Mouse (Mus musculus) spleen, adult 18-20 months (tissue): Measurements from ENCODE around the gene Dnhd1.
"Not testable (repeated sequence)": the region's sequence is repeated elsewhere in the genome, so short reads cannot be mapped to it uniquely, and the experiment has no call there.

ENCODE experiments used
- DNase-seq, 2 experiments: peaks; one replicate each; pipeline ENCODE4 v3.0.0; 2022; ENCODE audit warnings: mixed read lengths in 2 of 2

The Dnhd1 gene

GRCm38 (mm10) chr7:105640894-105641255 lies 9.8 kb upstream of the Dnhd1 start:
- DNase-seq = peak in 1 of 2 experiments; percentile 23

- no peak for DNase-seq
Measured at GRCm38 (mm10) chr7:105641936-105642335, 8.7 kb upstream of the Dnhd1 start.

GRCm38 (mm10) chr7:105685541-105686197 lies 35.0 kb downstream of the Dnhd1 start:
- DNase-seq = no peak

- no peak for DNase-seq
Measured at GRCm38 (mm10) chr7:105690875-105691274, 40.2 kb downstream of the Dnhd1 start.

- DNase-seq = no peak
Measured at GRCm38 (mm10) chr7:105703184-105703583, 52.6 kb downstream of the Dnhd1 start.

GRCm38 (mm10) chr7:105703816-105704215 lies 53.2 kb downstream of the Dnhd1 start:
- no peak for DNase-seq

- DNase-seq = no peak
Measured at GRCm38 (mm10) chr7:105708733-105709132, 58.1 kb downstream of the Dnhd1 start.

GRCm38 (mm10) chr7:105715366-105715765 lies 64.7 kb downstream of the Dnhd1 start:
- no peak for DNase-seq

- no peak for DNase-seq
Measured at GRCm38 (mm10) chr7:105721916-105722315, 71.3 kb downstream of the Dnhd1 start.

- DNase-seq = no peak
Measured at GRCm38 (mm10) chr7:105726144-105726979, 75.7 kb downstream of the Dnhd1 start.

GRCm38 (mm10) chr7:105726980-105727325 lies 76.3 kb downstream of the Dnhd1 start:
- DNase-seq = no peak

- DNase-seq = no peak
Measured at GRCm38 (mm10) chr7:105728701-105729428, 78.2 kb downstream of the Dnhd1 start.

- no peak for DNase-seq
Measured at GRCm38 (mm10) chr7:105733836-105734235, 83.2 kb downstream of the Dnhd1 start.

- DNase-seq = no peak
Measured at GRCm38 (mm10) chr7:105734826-105735225, 84.2 kb downstream of the Dnhd1 start.

GRCm38 (mm10) chr7:105735464-105735863 lies 84.8 kb downstream of the Dnhd1 start:
- not testable (repeated sequence) for DNase-seq

GRCm38 (mm10) chr7:105736264-105736901 lies 85.8 kb downstream of the Dnhd1 start, which contains the start of gene Ilk:
Gene Ilk (plus strand): TSS chr7:105736592.
- peak; percentile 83 for DNase-seq

GRCm38 (mm10) chr7:105736911-105737521 lies 86.4 kb downstream of the Dnhd1 start, which contains the start of gene Rrp8:
Gene Rrp8 (minus strand): TSS chr7:105737385.
- DNase-seq = peak in 1 of 2 experiments; percentile 52

- no peak for DNase-seq
Measured at GRCm38 (mm10) chr7:105737648-105738047, 87.0 kb downstream of the Dnhd1 start.

GRCm38 (mm10) chr7:105738286-105738685 lies 87.7 kb downstream of the Dnhd1 start:
- no peak for DNase-seq

GRCm38 (mm10) chr7:105738948-105739347 lies 88.3 kb downstream of the Dnhd1 start:
- DNase-seq = no peak

GRCm38 (mm10) chr7:105740089-105740795 lies 89.6 kb downstream of the Dnhd1 start:
- DNase-seq = no peak

GRCm38 (mm10) chr7:105740851-105741250 lies 90.2 kb downstream of the Dnhd1 start:
- DNase-seq = no peak
